Mouse (Mus musculus): ENCODE data around the gene Aak1.
A peak's percentile ranks its signal among the peaks of the same experiment; 100 is the strongest.

Gene Aak1

DNA sequence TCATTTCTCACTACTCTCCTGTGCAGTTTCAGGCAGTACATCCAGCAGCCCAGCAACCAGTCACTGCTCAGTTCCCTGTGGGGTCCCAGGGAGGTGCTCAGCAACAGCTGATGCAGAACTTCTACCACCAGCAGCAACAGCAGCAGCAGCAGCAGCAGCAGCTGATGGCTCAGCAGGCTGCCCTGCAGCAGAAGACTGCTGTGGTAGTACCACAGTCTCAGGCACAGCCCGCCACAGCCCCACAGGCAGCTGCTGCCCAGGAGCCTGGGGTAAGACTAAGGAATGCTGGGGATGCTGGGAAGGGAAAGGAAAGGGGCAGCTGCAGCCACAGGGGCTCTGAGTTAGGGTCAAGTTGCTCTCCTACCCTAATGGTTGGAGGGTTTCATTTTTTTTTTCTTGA lies 109.7 kb downstream of the Aak1 start:
- no peak for DNase-seq (ENCODE audit: low read depth, low spot score)

- no peak for DNase-seq (ENCODE audit: low read depth, low spot score)
Observed at GRCm38 (mm10) chr6:86963987-86964685, 114.8 kb downstream of the Aak1 start.

GRCm38 (mm10) chr6:86967166-86967565 lies 117.8 kb downstream of the Aak1 start:
- DNase-seq (ENCODE audit: low read depth, low spot score) = no peak

- DNase-seq (ENCODE audit: low read depth, low spot score) = no peak
Observed at GRCm38 (mm10) chr6:86973956-86974355, 124.6 kb downstream of the Aak1 start.

DNA sequence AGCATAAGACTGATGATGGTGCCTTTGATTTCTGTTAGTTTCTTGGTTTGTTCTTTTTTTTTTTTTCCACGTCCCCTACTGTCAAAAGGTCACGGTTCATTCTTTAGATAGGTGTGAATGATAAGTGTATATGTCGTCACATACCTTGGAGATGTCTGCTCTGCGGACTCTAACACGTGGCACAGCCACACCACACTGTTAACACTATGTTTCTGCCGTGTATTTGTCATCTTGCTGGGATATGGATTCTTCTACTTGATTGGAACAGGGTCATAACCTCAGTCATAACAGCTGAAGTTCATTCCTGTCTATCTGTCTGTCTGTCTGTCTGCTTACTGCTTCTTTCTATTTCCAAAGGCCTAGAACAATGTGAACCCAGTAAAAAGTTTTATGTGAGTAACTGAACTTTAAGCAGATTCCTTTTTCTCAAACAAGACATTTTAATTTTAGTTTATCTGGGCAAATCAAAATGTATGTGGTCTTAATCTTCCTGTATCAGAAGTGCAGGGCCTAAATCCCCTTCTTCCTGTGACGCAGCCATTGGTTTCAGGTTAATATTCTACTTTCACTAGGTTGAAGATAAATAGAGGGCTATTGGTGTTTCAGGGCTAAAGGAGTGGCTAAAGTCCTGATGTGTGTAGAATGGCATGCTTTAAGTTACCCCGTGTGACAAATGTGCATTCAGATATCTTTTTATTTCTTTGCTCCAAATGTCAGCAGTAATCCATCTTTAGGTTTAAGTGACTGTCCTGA lies 129.0 kb downstream of the Aak1 start:
- no peak for DNase-seq (ENCODE audit: low read depth, low spot score)

GRCm38 (mm10) chr6:86978909-86979265 lies 129.6 kb downstream of the Aak1 start:
- no peak for DNase-seq (ENCODE audit: low read depth, low spot score)

DNA sequence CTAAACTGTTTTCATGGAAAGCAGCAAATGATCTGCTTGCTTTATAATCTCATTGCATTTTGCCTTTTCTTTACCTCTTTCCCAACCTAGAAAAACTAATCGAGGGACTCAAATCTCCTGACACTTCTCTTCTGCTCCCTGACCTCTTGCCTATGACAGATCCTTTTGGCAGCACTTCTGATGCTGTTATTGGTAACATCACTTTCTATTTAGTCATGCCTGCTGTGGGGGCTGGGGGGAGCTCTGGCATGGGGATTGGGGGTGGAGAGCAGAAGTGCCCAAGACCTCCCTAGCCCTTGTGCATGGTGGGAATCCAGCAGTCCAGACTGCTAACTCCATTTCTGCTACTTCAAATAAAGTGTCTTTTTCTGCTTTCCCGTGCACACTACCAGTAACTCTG lies 131.9 kb downstream of the Aak1 start:
- no peak for DNase-seq (ENCODE audit: low read depth, low spot score)

GRCm38 (mm10) chr6:86985314-86986106 lies 136.2 kb downstream of the Aak1 start:
- DNase-seq (ENCODE audit: low read depth, low spot score) = no peak

DNA sequence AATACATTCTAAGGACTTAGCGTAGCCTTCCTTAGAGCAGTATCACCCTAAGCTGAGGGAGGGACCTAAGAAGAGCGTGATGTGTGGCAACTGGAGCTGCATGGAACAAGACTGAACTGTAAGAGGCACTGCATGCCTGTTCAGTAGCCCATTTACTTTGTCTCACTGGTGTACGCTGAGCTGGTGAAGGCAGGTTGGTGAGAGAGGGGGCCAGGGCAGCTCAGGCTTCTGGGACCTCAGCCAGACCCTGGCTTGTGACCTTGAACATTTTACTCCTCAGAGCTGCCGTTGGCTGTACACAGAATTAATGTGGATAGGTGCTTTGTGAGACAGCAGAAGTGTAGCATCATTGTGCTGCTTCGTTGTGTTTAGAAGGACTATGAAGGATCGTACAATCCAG lies 140.3 kb downstream of the Aak1 start:
- no peak for DNase-seq (ENCODE audit: low read depth, low spot score)

DNA sequence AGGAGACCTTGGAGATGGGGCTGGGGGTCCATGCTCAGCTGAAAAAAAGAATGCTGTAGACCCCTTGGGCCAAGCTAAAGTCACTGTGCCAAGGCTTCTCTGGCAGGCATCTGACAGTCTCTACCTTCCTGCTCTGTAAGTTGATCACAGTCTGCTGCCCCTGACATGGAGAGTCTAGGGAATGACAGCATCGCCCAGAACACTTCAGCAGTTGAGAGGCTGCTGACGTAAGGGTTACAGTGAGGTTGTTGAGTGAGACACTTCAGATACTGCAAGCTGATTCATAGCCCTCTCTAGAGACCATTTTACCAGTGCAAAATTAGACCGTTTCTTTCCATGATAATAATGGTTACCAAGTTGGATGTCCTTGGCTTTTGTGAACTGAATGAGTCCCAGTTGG lies 141.7 kb downstream of the Aak1 start:
- no peak for DNase-seq (ENCODE audit: low read depth, low spot score)

DNA sequence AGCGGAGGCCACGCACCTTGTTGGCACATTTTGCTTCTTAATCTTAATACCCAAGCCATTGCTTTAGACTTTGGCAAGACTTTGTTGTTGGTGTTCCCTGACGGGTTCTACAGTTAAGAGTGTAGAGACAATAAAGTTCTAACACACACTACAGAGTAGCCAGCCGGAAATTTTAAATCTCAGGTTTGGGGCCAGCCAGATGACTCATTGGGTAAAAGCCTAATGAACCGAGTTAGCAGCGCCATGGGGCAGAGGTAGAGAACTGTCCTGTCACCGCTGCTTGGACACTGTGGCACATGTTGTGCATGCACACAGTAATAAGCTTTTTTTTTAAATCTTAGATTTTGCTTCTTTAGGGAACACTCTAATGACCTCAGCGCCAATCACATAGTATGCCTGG lies 143.0 kb downstream of the Aak1 start:
- no peak for DNase-seq (ENCODE audit: low read depth, low spot score)

DNA sequence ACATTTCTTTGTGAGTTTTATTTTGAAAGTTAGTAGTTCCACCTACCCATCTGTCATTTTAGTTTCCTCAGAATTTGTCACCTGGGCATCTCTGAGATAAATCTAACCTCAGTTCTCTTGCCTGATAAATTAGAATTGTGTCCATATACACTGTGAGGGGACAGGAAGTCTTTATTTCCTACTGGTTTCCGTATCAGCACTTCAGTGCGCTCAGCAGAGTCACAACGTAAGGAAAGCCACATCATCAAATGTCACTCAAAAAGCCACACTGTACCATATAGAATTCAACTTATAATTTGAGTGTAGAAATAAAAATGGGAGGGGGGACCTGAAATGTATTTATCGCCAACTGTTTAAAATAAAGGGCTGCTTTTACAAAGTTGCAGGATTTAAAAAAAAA lies 144.9 kb downstream of the Aak1 start:
- no peak for DNase-seq (ENCODE audit: low read depth, low spot score)

- DNase-seq (ENCODE audit: low read depth, low spot score) = no peak
Observed at GRCm38 (mm10) chr6:86996629-86997307, 147.5 kb downstream of the Aak1 start.

DNA sequence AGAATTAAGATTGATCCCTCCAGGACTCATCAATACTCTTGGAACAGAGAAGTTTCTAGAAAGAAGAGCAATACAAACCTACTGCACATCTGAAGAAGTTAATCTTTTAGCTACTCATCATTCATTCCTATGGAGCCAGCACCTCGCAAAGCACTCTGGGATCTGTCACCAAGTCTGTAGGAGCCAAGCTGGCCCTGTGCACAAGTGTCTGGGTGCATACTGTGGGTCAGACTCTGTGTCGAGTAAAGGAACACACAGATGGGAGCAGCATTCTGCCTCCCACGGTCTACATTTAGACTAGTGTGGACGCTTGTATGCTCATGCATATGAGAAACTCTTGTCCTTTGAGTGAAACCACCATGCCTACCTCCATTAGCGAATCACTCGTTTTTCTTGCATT lies 148.0 kb downstream of the Aak1 start:
- DNase-seq (ENCODE audit: low read depth, low spot score) = no peak

GRCm38 (mm10) chr6:87001995-87002394 lies 152.7 kb downstream of the Aak1 start:
- DNase-seq (ENCODE audit: low read depth, low spot score) = no peak

DNA sequence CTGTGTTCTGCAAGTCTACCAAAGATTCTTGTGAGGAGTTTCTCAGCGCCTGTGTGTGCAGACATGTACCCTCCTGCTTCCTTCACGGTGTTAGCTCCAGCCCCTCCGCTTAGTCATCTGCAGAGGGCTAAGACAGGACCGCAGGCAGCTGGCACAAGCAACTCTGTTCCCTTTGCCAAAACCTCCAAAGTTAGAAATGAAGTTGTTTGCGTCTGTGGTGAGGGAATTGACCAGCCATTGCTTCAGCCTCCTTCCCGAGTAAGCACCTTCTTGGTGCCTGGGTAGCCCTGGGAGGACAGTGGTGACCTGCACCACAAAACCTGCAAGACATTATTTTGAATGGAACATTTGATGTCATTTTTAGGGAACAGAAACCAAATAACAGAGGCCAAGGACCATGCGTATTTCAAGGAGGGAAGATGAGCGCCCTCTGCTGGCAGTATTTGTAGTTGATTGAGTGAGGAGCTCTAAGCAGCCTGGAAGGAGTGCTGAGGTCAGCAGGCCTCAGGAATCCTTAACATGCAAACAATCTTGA lies 153.3 kb downstream of the Aak1 start:
- no peak for DNase-seq (ENCODE audit: low read depth, low spot score)

- no peak for DNase-seq (ENCODE audit: low read depth, low spot score)
Observed at GRCm38 (mm10) chr6:87004099-87004498, 154.8 kb downstream of the Aak1 start.

- DNase-seq (ENCODE audit: low read depth, low spot score) = no peak
Observed at GRCm38 (mm10) chr6:87005577-87005976, 156.3 kb downstream of the Aak1 start.

- DNase-seq (ENCODE audit: low read depth, low spot score) = no peak
Observed at GRCm38 (mm10) chr6:87008887-87009286, 159.6 kb downstream of the Aak1 start, which contains the start of gene Nfu1. TSS of gene Nfu1 (plus strand) at chr6:87009236.

GRCm38 (mm10) chr6:87009692-87010328 lies 160.5 kb downstream of the Aak1 start:
- DNase-seq (ENCODE audit: low read depth, low spot score) = peak; percentile 74

- no peak for DNase-seq (ENCODE audit: low read depth, low spot score)
Observed at GRCm38 (mm10) chr6:87016916-87017315, 167.6 kb downstream of the Aak1 start.

Data from brain, embryonic 18.5 days (tissue).